Mouse (Mus musculus): ENCODE measurements around the gene BC030867. TPM values are rescaled to one million over a fixed set of nuclear protein-coding genes. Genes with fewer than 3 reads are reported as not detected.

The BC030867 gene
- polyA plus RNA-seq, 1 experiment = 12.0 TPM

- Histone ChIP-seq H3K36me3 (ENCODE audit: control insufficient read depth, insufficient read depth) (peaks cover 20% of the 10 kb centered on the region), H3K79me2 (ENCODE audit: control insufficient read depth, insufficient read depth) (peaks cover 50% of the 10 kb centered on the region), H3K27me3 (ENCODE audit: control insufficient read depth, insufficient read depth, insufficient read length) (no peaks in the 10 kb centered on the region), H3K79me3 (ENCODE audit: low read depth) (peaks cover 9% of the 10 kb centered on the region), H3ac (ENCODE audit: control insufficient read depth, insufficient read length, low read depth) (peak overlapping the region; percentile 58), H3K4me3 (ENCODE audit: insufficient read depth, poor library complexity, severe bottlenecking) (no peak overlapping the region)
- TF ChIP-seq MYOD1 (IDR thresholded peaks at IDR 0.05; ENCODE audit: control insufficient read depth, insufficient read length, low read depth) (peak; percentile 68), MAX (IDR thresholded peaks at IDR 0.05) (peak; percentile 37), USF1 (IDR thresholded peaks at IDR 0.05; ENCODE audit: low read depth) (no peak), CEBPB (IDR thresholded peaks at IDR 0.05; ENCODE audit: low read depth) (no peak), FOSL1 (IDR thresholded peaks at IDR 0.05; ENCODE audit: insufficient read depth, low read length, poor library complexity, severe bottlenecking) (no peak), MYOG (IDR thresholded peaks at IDR 0.05; ENCODE audit: control insufficient read depth, extremely low read depth, insufficient read length) (no peak), CTCF (IDR thresholded peaks at IDR 0.05; ENCODE audit: control insufficient read depth, insufficient read depth, insufficient read length) (no peak)
Measured at GRCm38 (mm10) chr11:102208846-102209245, 39.8 kb upstream of the BC030867 start.

- H3K4me3 ChIP-seq (ENCODE audit: insufficient read depth, poor library complexity, severe bottlenecking) = no peak overlapping the region
- H3K79me2 ChIP-seq (ENCODE audit: control insufficient read depth, insufficient read depth) = peaks cover 59% of the 10 kb centered on the region
- TF ChIP-seq MAX (IDR thresholded peaks at IDR 0.05) (no peak), MYOD1 (IDR thresholded peaks at IDR 0.05; ENCODE audit: control insufficient read depth, insufficient read length, low read depth) (peak; percentile 63)
- no peak overlapping the region for H3ac ChIP-seq (ENCODE audit: control insufficient read depth, insufficient read length, low read depth)
- peaks cover 16% of the 10 kb centered on the region for H3K79me3 ChIP-seq (ENCODE audit: low read depth)
- no peaks in the 10 kb centered on the region for H3K27me3 ChIP-seq (ENCODE audit: control insufficient read depth, insufficient read depth, insufficient read length)
- peaks cover 11% of the 10 kb centered on the region for H3K36me3 ChIP-seq (ENCODE audit: control insufficient read depth, insufficient read depth)
Measured at GRCm38 (mm10) chr11:102209742-102210141, 38.9 kb upstream of the BC030867 start.

- TF ChIP-seq MAX (IDR thresholded peaks at IDR 0.05) = no peak
- TF ChIP-seq MYOG (IDR thresholded peaks at IDR 0.05; ENCODE audit: control insufficient read depth, extremely low read depth, insufficient read length) = no peak
- no peak for TF ChIP-seq CTCF (IDR thresholded peaks at IDR 0.05; ENCODE audit: control insufficient read depth, insufficient read depth, insufficient read length)
- no peak for TF ChIP-seq FOSL1 (IDR thresholded peaks at IDR 0.05; ENCODE audit: insufficient read depth, low read length, poor library complexity, severe bottlenecking)
- TF ChIP-seq CEBPB (IDR thresholded peaks at IDR 0.05; ENCODE audit: low read depth) = no peak
- TF ChIP-seq USF1 (IDR thresholded peaks at IDR 0.05; ENCODE audit: low read depth) = no peak
- no peak for TF ChIP-seq MYOD1 (IDR thresholded peaks at IDR 0.05; ENCODE audit: control insufficient read depth, insufficient read length, low read depth)
- no peaks in the 10 kb centered on the region for H3K27me3 ChIP-seq (ENCODE audit: control insufficient read depth, insufficient read depth, insufficient read length)
- peaks cover 20% of the 10 kb centered on the region for H3K79me3 ChIP-seq (ENCODE audit: low read depth)
- no peak overlapping the region for H3K4me3 ChIP-seq (ENCODE audit: insufficient read depth, poor library complexity, severe bottlenecking)
- peaks cover 8% of the 10 kb centered on the region for H3K36me3 ChIP-seq (ENCODE audit: control insufficient read depth, insufficient read depth)
- H3ac ChIP-seq (ENCODE audit: control insufficient read depth, insufficient read length, low read depth) = no peak overlapping the region
- peaks cover 64% of the 10 kb centered on the region for H3K79me2 ChIP-seq (ENCODE audit: control insufficient read depth, insufficient read depth)
Measured at GRCm38 (mm10) chr11:102210185-102210584, 38.5 kb upstream of the BC030867 start.

GRCm38 (mm10) chr11:102211011-102211410, 37.7 kb upstream of the BC030867 start:
- Histone ChIP-seq H3ac (ENCODE audit: control insufficient read depth, insufficient read length, low read depth) (no peak overlapping the region), H3K27me3 (ENCODE audit: control insufficient read depth, insufficient read depth, insufficient read length) (no peaks in the 10 kb centered on the region), H3K79me3 (ENCODE audit: low read depth) (peaks cover 26% of the 10 kb centered on the region), H3K79me2 (ENCODE audit: control insufficient read depth, insufficient read depth) (peaks cover 72% of the 10 kb centered on the region), H3K36me3 (ENCODE audit: control insufficient read depth, insufficient read depth) (peaks cover 5% of the 10 kb centered on the region), H3K4me3 (ENCODE audit: insufficient read depth, poor library complexity, severe bottlenecking) (no peak overlapping the region)
- TF ChIP-seq CTCF (IDR thresholded peaks at IDR 0.05; ENCODE audit: control insufficient read depth, insufficient read depth, insufficient read length) (no peak), MYOD1 (IDR thresholded peaks at IDR 0.05; ENCODE audit: control insufficient read depth, insufficient read length, low read depth) (no peak), FOSL1 (IDR thresholded peaks at IDR 0.05; ENCODE audit: insufficient read depth, low read length, poor library complexity, severe bottlenecking) (no peak), MYOG (IDR thresholded peaks at IDR 0.05; ENCODE audit: control insufficient read depth, extremely low read depth, insufficient read length) (no peak), USF1 (IDR thresholded peaks at IDR 0.05; ENCODE audit: low read depth) (no peak), CEBPB (IDR thresholded peaks at IDR 0.05; ENCODE audit: low read depth) (no peak), MAX (IDR thresholded peaks at IDR 0.05) (no peak)

- no peaks in the 10 kb centered on the region for H3K36me3 ChIP-seq (ENCODE audit: control insufficient read depth, insufficient read depth)
- H3ac ChIP-seq (ENCODE audit: control insufficient read depth, insufficient read length, low read depth) = no peak overlapping the region
- H3K4me3 ChIP-seq (ENCODE audit: insufficient read depth, poor library complexity, severe bottlenecking) = no peak overlapping the region
- H3K79me2 ChIP-seq (ENCODE audit: control insufficient read depth, insufficient read depth) = peaks cover 72% of the 10 kb centered on the region
- peaks cover 29% of the 10 kb centered on the region for H3K79me3 ChIP-seq (ENCODE audit: low read depth)
- H3K27me3 ChIP-seq (ENCODE audit: control insufficient read depth, insufficient read depth, insufficient read length) = no peaks in the 10 kb centered on the region
- TF ChIP-seq CEBPB (IDR thresholded peaks at IDR 0.05; ENCODE audit: low read depth) = no peak
- TF ChIP-seq USF1 (IDR thresholded peaks at IDR 0.05; ENCODE audit: low read depth) = no peak
- TF ChIP-seq MAX (IDR thresholded peaks at IDR 0.05) = no peak
- no peak for TF ChIP-seq MYOD1 (IDR thresholded peaks at IDR 0.05; ENCODE audit: control insufficient read depth, insufficient read length, low read depth)
- TF ChIP-seq FOSL1 (IDR thresholded peaks at IDR 0.05; ENCODE audit: insufficient read depth, low read length, poor library complexity, severe bottlenecking) = no peak
- no peak for TF ChIP-seq MYOG (IDR thresholded peaks at IDR 0.05; ENCODE audit: control insufficient read depth, extremely low read depth, insufficient read length)
- TF ChIP-seq CTCF (IDR thresholded peaks at IDR 0.05; ENCODE audit: control insufficient read depth, insufficient read depth, insufficient read length) = no peak
Measured at GRCm38 (mm10) chr11:102211936-102212341, 36.7 kb upstream of the BC030867 start.

Measured in C2C12 (cell line).